Mouse (Mus musculus) liver, embryonic 11.5 days (tissue): ENCODE data around the gene Myo18b. TPM values are rescaled to one million over a fixed set of nuclear protein-coding genes. Genes with fewer than 3 reads are reported as not detected.

ENCODE experiments used
- ATAC-seq: fragments of 200-750 bp; cut with Nextera tagmentation; replicated peaks from 2 replicates; pipeline ENCODE4 v1.8.0; 2017; ENCODE audit warnings: moderate number of reproducible peaks, mild to moderate bottlenecking, moderate TSS enrichment, moderate library complexity; ENCODE audit not compliant: low FRiP score
- DNase-seq: peaks from one replicate; pipeline ENCODE4 v3.0.0-alpha.2; 2017; ENCODE audit warnings: low spot score
- H3K27ac ChIP-seq: fragments of 300-500 bp; sonication (generic); 2 replicates; pipeline ENCODE4 v1.5.1; 2014; ENCODE audit warnings: mild to moderate bottlenecking, low read depth, low read length, control low read depth
- H3K27me3 ChIP-seq: fragments of 300-500 bp; sonication (generic); replicated peaks from 2 replicates; pipeline ENCODE4 v1.6.1; 2014; ENCODE audit warnings: low read length, mixed read lengths; ENCODE audit not compliant: control insufficient read depth, insufficient read depth
- H3K36me3 ChIP-seq: fragments of 300-500 bp; sonication (generic); 2 replicates; pipeline ENCODE4 v1.6.1; 2014; ENCODE audit warnings: mild to moderate bottlenecking, low read length, moderate library complexity, mixed read lengths; ENCODE audit not compliant: control insufficient read depth, insufficient read depth
- H3K4me1 ChIP-seq: fragments of 300-500 bp; sonication (generic); replicated peaks from 2 replicates; pipeline ENCODE4 v1.6.1; 2014; ENCODE audit warnings: low read length, mixed read lengths; ENCODE audit not compliant: control insufficient read depth, insufficient read depth
- H3K4me2 ChIP-seq: fragments of 300-500 bp; sonication (generic); 2 replicates; pipeline ENCODE4 v1.6.1; 2014; ENCODE audit warnings: mild to moderate bottlenecking, control low read depth, moderate library complexity
- H3K4me3 ChIP-seq: fragments of 300-500 bp; sonication (generic); 2 replicates; pipeline ENCODE4 v1.5.1; 2014; ENCODE audit warnings: low read depth, low read length, control low read depth
- H3K9ac ChIP-seq: fragments of 300-500 bp; sonication (generic); 2 replicates; pipeline ENCODE4 v1.6.1; 2014; ENCODE audit warnings: low read depth, low read length, control low read depth
- H3K9me3 ChIP-seq: fragments of 300-500 bp; sonication (generic); 2 replicates; pipeline ENCODE4 v1.6.1; 2016; ENCODE audit warnings: low read length, inconsistent platforms, mixed read lengths; ENCODE audit not compliant: control insufficient read depth
- WGBS: fragments of 180-500 bp; shearing (Covaris S2); extraction: QIAGEN DNeasy Blood & Tissue Kit; methylation state at CpG from one replicate; pipeline ENCODE4 v1.1.7; 2014; 5-methylcytosine and 5-hydroxymethylcytosine counted together
- polyA plus RNA-seq: library from polyadenylated mRNA; unstranded; fragments of >200 nt; fragmentation: Nextera tagmentation; extraction: Ambion mirVana; gene quantifications from 2 replicates; pipeline ENCODE4 v1.2.1, GENCODE M21; 2014

Myo18b gene
- polyA plus RNA-seq, 1 experiment from 2014 or later = 0.60 TPM

DNA sequence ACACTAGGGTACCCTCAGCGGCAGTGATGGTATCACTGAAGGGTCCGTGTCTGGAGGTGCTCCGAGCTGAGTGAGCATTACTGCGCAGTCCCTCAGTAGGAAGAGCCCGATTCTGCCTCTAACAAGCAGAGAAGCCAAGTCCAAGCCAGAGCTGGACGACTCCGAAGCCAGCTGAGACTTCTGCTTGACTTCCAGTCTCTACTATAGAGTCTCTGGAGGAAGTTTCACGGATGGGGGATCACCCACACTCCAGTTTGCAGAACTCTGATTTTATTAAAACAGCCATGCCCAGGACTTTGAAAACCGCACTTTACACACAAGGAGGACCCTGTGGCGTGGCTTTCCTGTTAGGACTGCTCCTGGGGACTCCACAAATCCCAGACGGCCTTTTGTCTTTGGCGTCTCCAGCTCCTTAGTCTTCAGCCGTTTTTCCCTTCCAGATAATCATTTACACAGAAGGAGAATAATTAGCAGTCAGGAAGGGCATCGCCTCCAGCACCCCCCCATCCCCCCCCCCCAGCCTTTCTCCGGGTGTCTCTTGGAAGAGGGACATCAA is 240.1 kb downstream of the Myo18b start:
- H3K36me3 ChIP-seq = no peaks in the 10 kb centered on the region
- ATAC-seq = no peak
- H3K27ac ChIP-seq = no peak overlapping the region
- no peak overlapping the region for H3K4me3 ChIP-seq
- WGBS = 4% methylated on average over 15 of the region's 15 CpGs
- H3K4me2 ChIP-seq = no peak overlapping the region; the same call in 1 of the 2 replicates
- H3K9ac ChIP-seq = no peak overlapping the region
- H3K9me3 ChIP-seq = no peaks in the 10 kb centered on the region
- peaks cover 13% of the 10 kb centered on the region for H3K27me3 ChIP-seq
- DNase-seq = no peak
- no peaks in the 10 kb centered on the region for H3K4me1 ChIP-seq

- Histone ChIP-seq H3K4me1 (no peaks in the 10 kb centered on the region), H3K36me3 (no peaks in the 10 kb centered on the region), H3K9ac (no peak overlapping the region), H3K4me2 (no peak overlapping the region; the same call in 1 of the 2 replicates), H3K27ac (no peak overlapping the region), H3K9me3 (no peaks in the 10 kb centered on the region), H3K4me3 (no peak overlapping the region), H3K27me3 (peaks cover 13% of the 10 kb centered on the region)
- ATAC-seq (no peak), DNase-seq (no peak)
- 7% methylated on average over 14 of the region's 14 CpGs for WGBS
These were observed 240.6 kb downstream of the Myo18b start for GRCm38 (mm10) chr5:112655529-112655928.

DNA sequence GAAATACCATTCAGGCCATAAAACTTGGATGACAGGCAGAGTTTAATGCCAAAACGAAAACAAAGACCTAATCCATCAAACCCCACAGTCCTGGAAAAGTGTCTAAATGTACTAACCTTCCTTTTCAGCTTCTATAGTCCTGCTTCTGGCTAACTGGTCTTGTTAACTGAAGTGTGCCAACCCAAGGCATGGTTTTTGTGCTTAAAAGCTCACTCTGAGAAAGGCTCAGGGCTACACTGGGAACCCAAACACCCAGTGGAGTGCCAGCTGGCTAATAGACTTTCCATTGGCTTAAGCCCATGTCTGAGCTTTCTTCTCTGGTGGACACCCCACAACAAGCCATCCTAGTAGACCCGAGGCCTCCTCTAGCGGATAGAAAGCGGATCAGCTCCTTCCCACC is 244.1 kb downstream of the Myo18b start:
- H3K4me3 ChIP-seq = no peak overlapping the region
- no peaks in the 10 kb centered on the region for H3K4me1 ChIP-seq
- H3K9ac ChIP-seq = no peak overlapping the region
- H3K9me3 ChIP-seq = no peaks in the 10 kb centered on the region
- peaks cover 13% of the 10 kb centered on the region for H3K27me3 ChIP-seq
- 75% methylated on average over 4 of the region's 4 CpGs for WGBS
- H3K27ac ChIP-seq = no peak overlapping the region
- ATAC-seq (no peak), DNase-seq (no peak)
- H3K36me3 ChIP-seq = no peaks in the 10 kb centered on the region
- no peak overlapping the region for H3K4me2 ChIP-seq

- no peaks in the 10 kb centered on the region for H3K9me3 ChIP-seq
- 78% methylated on average over 6 of the region's 6 CpGs for WGBS
- no peaks in the 10 kb centered on the region for H3K36me3 ChIP-seq
- no peak overlapping the region for H3K9ac ChIP-seq
- no peaks in the 10 kb centered on the region for H3K4me1 ChIP-seq
- H3K4me3 ChIP-seq = no peak overlapping the region
- ATAC-seq = no peak
- DNase-seq = no peak
- H3K27me3 ChIP-seq = 0 out of 2 replicates have a peak, but pooled peaks cover 1% of the 10 kb centered on the region
- H3K27ac ChIP-seq = no peak overlapping the region
- H3K4me2 ChIP-seq = no peak overlapping the region
These were observed 246.9 kb downstream of the Myo18b start for GRCm38 (mm10) chr5:112649164-112649702.

DNA sequence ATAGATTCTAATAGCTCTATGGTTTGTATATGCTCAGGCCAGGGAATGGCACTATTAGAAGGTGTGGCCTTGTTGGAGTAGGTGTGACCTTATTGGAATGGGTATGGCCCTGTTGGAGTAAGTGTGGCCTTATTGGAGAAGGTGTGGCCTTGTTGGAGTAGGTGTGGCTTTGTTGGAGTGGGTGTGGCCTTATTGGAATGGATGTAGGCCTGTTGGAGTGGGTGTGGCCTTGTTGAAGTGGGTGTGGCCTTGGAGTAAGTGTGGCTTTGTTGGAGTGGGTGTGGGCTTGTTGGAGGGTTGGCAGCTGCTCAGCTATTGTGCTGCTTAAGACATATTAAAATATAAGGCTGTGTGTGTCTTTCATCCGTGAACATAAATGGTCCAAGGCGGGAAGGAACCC is 249.3 kb downstream of the Myo18b start:
- Histone ChIP-seq H3K9ac (no peak overlapping the region), H3K4me1 (no peaks in the 10 kb centered on the region), H3K9me3 (no peaks in the 10 kb centered on the region), H3K27me3 (no peaks in the 10 kb centered on the region), H3K4me3 (no peak overlapping the region), H3K4me2 (no peak overlapping the region), H3K27ac (no peak overlapping the region), H3K36me3 (no peaks in the 10 kb centered on the region)
- ATAC-seq (no peak), DNase-seq (no peak)
- 95% methylated on average over 2 of the region's 2 CpGs for WGBS

DNA sequence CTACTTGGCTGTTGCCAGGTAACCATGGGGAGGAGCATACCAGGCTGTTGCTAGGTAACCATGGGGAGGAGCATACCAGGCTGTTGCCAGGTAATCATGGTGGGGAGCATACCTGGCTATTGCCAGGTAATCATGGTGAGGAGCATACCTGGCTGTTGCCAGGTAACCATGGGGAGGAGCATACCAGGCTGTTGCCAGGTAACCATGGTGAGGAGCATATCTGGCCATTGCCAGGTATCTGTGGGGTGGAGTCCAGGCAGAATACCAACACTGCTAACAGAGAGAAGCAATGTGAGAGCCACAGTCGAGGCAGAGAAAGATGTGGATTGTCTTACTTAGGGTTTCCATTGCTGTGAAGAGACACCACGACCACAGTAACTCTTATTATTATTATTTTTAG is 250.6 kb downstream of the Myo18b start:
- Histone ChIP-seq H3K27ac (no peak overlapping the region), H3K4me1 (no peaks in the 10 kb centered on the region), H3K4me2 (no peak overlapping the region), H3K4me3 (no peak overlapping the region), H3K9me3 (no peaks in the 10 kb centered on the region), H3K9ac (no peak overlapping the region), H3K36me3 (no peaks in the 10 kb centered on the region), H3K27me3 (no peaks in the 10 kb centered on the region)
- DNase-seq (no peak), ATAC-seq (no peak)
- 85% methylated on average over 2 of the region's 2 CpGs for WGBS

GRCm38 (mm10) chr5:112643533-112644272 is 252.5 kb downstream of the Myo18b start:
- no peak overlapping the region for H3K27ac ChIP-seq
- H3K27me3 ChIP-seq = no peaks in the 10 kb centered on the region
- 44% methylated on average over 20 of the region's 20 CpGs for WGBS

GRCm38 (mm10) chr5:112642731-112643130 is 253.4 kb downstream of the Myo18b start:
- ATAC-seq = no peak

More at GRCm38 (mm10) chr5:112643533-112644272, 252.5 kb downstream of the Myo18b start:
- no peak overlapping the region for H3K9ac ChIP-seq
- H3K4me2 ChIP-seq = no peak overlapping the region
- DNase-seq (no peak), ATAC-seq (no peak)
- H3K9me3 ChIP-seq = peaks cover 3% of the 10 kb centered on the region; the same call in 1 of the 2 replicates
- no peak overlapping the region for H3K4me3 ChIP-seq
- no peaks in the 10 kb centered on the region for H3K36me3 ChIP-seq
- H3K4me1 ChIP-seq = no peaks in the 10 kb centered on the region

More at GRCm38 (mm10) chr5:112642731-112643130, 253.4 kb downstream of the Myo18b start:
- Histone ChIP-seq H3K9ac (no peak overlapping the region), H3K27ac (no peak overlapping the region), H3K9me3 (peaks cover 3% of the 10 kb centered on the region; the same call in 1 of the 2 replicates), H3K4me1 (no peaks in the 10 kb centered on the region), H3K4me2 (no peak overlapping the region), H3K27me3 (0 out of 2 replicates have a peak, but pooled peaks cover under 1% of the 10 kb centered on the region), H3K36me3 (no peaks in the 10 kb centered on the region), H3K4me3 (no peak overlapping the region)
- DNase-seq = no peak
- WGBS = 55% methylated on average over 10 of the region's 10 CpGs
